Mouse (Mus musculus) heart, embryonic 11.5 days (tissue): ENCODE measurements around the gene Samd5. TPM values are rescaled to one million over a fixed set of nuclear protein-coding genes. Genes with fewer than 3 reads are reported as not detected.
A peak's percentile ranks its signal among the peaks of the same experiment; 100 is the strongest.

ENCODE experiments used
- ATAC-seq: fragments of 200-750 bp; cut with Nextera tagmentation; replicated peaks from 2 replicates; pipeline ENCODE4 v1.8.0; 2017; ENCODE audit warnings: moderate library complexity; ENCODE audit not compliant: insufficient number of reproducible peaks, low FRiP score, low TSS enrichment
- H3K27ac ChIP-seq: fragments of 300-500 bp; sonication (generic); 2 replicates; pipeline ENCODE4 v1.5.1; 2014; ENCODE audit warnings: mild to moderate bottlenecking, low read depth, low read length
- H3K27me3 ChIP-seq: fragments of 300-500 bp; sonication (generic); 2 replicates; pipeline ENCODE4 v1.6.1; 2014; ENCODE audit warnings: mild to moderate bottlenecking, low read length, mixed read lengths; ENCODE audit not compliant: control insufficient read depth, insufficient read depth
- H3K36me3 ChIP-seq: fragments of 300-500 bp; sonication (generic); 2 replicates; pipeline ENCODE4 v1.6.1; 2014; ENCODE audit warnings: mild to moderate bottlenecking, low read length, moderate library complexity, mixed read lengths; ENCODE audit not compliant: control insufficient read depth, insufficient read depth
- H3K4me1 ChIP-seq: fragments of 300-500 bp; sonication (generic); 2 replicates; pipeline ENCODE4 v1.6.1; 2014; ENCODE audit warnings: low read length; ENCODE audit not compliant: control insufficient read depth, insufficient read depth
- H3K4me2 ChIP-seq: fragments of 300-500 bp; sonication (generic); 2 replicates; pipeline ENCODE4 v1.6.1; 2014; ENCODE audit warnings: mild to moderate bottlenecking, moderate library complexity
- H3K4me3 ChIP-seq: fragments of 300-500 bp; sonication (generic); 2 replicates; pipeline ENCODE4 v1.5.1; 2014; ENCODE audit warnings: low read depth, low read length
- H3K9ac ChIP-seq: fragments of 300-500 bp; sonication (generic); 2 replicates; pipeline ENCODE4 v1.6.1; 2014; ENCODE audit warnings: mild to moderate bottlenecking, low read depth, low read length, moderate library complexity
- H3K9me3 ChIP-seq: fragments of 300-500 bp; sonication (generic); replicated peaks from 2 replicates; pipeline ENCODE4 v1.6.1; 2016; ENCODE audit warnings: low read length; ENCODE audit not compliant: control insufficient read depth
- WGBS: fragments of 180-500 bp; shearing (Covaris S2); extraction: QIAGEN DNeasy Blood & Tissue Kit; methylation state at CpG from one replicate; pipeline ENCODE4 v1.1.7; 2014; ENCODE audit not compliant: insufficient replicate concordance; 5-methylcytosine and 5-hydroxymethylcytosine counted together
- polyA plus RNA-seq: library from polyadenylated mRNA; unstranded; fragments of >200 nt; fragmentation: Nextera tagmentation; extraction: Ambion mirVana; gene quantifications from 2 replicates; pipeline ENCODE4 v1.2.1, GENCODE M21; 2014

Samd5 gene
- polyA plus RNA-seq: 3.8 and 4.2 TPM in 2 replicates

DNA sequence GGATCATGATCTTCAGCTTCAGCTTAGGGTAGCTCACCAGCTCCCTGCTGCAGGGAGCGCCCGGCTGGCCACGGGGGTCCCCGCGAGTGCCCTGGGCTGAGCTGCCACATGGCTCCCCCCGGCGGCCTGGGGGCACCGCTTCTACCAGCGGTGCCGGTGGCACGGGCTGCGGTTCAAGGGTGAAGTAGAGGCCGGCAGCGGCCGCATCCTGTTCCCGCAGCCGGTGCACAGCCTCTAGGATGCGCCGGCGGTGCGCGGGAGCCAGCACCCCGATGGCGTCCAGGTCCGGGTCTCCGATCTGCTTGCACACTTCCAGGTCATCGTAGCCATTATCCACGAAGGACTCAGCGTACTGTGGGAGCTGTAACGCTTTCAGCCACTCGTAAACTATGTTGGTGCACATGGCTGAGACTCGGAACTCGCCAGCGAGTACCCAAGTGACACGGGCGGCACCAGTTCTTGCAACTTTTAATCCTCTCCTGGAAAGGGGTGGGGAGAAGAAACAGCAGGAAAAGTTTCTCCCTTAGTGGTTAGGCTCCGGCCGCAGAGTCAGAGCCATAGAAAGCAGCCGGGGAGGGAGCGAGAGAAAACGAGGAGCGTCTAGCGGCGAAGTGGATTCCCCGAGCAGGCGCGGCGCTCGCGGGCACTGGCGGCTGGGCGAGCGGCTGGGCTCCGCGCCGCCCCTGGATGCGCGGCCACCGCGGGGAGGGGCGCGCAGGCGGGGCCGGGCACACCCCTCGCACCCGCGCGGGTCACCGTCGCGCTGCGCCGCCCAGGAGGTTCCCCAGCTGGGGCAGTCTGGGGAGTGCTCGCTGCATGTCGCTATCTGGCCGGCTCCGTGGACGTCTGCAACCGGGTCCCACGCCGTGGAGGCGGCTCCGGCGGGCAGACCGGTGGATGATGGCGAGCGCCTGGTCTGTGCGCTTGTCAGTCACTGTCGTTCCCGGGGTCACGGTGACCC, at the start of gene Samd5:
TSS of gene Samd5 (minus strand) at position 648 of the 961 bp plus-strand sequence.
- Histone ChIP-seq H3K27me3 (peaks cover 3% of the 10 kb centered on the region; the same call in 1 of the 2 replicates), H3K36me3 (no peaks in the 10 kb centered on the region), H3K4me3 (peak within 1 kb of the TSS; percentile 52), H3K9ac (peak within 1 kb of the TSS; percentile 68), H3K9me3 (no peaks in the 10 kb centered on the region), H3K4me2 (peak within 1 kb of the TSS; percentile 71), H3K4me1 (0 out of 2 replicates have a peak, but pooled peaks cover 3% of the 10 kb centered on the region), H3K27ac (no peak within 1 kb of the TSS)
- ATAC-seq: peak; percentile 77
- under 1% methylated on average over 89 of the region's 91 CpGs for WGBS

DNA sequence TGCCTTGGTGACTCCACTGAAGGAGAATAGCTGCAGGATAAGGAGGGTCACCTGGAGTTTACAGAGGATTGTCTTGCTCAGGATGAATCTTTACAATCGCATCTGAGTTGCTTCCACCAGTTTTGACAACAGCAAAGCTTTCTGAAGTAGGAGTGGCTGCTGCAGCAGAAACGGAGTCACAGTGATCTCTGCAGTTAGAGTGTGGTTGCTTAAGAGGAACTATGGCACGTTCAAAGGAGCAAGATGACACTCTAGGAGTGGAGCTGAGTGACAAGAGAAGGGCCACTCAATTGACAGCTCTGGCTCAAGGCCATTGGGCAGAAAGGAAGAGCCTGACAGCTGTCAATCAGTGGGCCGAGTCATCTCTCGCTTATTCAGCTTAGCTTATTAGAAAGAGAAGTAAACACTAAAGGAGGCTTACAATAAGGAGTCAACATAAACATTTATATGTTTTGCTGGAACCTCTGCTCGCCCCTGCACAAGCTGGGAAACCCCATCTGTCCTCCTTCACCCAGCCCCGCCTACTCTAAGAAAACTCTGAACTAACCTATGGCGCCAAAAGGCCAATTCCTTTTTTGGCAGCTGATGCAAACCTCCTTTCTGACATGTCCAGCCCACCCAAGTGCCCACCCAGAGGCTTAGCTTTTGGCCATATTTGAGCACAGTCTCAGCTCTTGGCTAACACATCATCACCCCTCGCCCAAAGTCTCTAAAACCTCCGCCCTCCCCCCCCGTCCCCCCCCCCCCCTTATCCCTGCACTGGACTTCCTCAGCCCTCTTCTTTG, 47.7 kb upstream of the Samd5 start:
- Histone ChIP-seq H3K4me1 (no peaks in the 10 kb centered on the region), H3K4me3 (no peak overlapping the region), H3K27me3 (no peaks in the 10 kb centered on the region), H3K36me3 (no peaks in the 10 kb centered on the region), H3K9me3 (no peaks in the 10 kb centered on the region), H3K9ac (no peak overlapping the region), H3K4me2 (no peak overlapping the region), H3K27ac (no peak overlapping the region)
- 76% methylated on average over 11 of the region's 11 CpGs for WGBS
- no peak for ATAC-seq

DNA sequence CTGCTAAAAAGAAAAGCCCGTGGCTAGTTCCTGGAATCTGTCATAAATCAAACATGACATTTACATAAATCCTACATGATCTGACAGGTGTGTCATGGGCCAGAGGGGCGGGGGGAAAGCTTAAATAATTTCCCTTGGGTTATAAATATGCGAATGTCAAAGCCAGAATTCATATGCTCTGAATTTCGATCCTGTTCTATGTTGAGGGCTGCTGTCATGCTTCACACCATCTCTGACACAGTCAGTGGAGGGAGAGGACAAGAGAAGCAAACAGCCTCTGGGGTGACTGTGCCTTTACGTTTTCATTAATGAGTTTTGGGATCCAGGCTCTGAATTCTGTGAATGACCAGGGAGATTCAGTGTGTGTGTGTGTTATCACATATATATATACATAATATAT, 45.0 kb upstream of the Samd5 start:
- no peak overlapping the region for H3K4me3 ChIP-seq
- no peaks in the 10 kb centered on the region for H3K4me1 ChIP-seq
- no peak for ATAC-seq
- 70% methylated on average over 5 of the region's 5 CpGs for WGBS
- no peak overlapping the region for H3K4me2 ChIP-seq
- H3K9me3 ChIP-seq: no peaks in the 10 kb centered on the region
- no peak overlapping the region for H3K27ac ChIP-seq
- H3K9ac ChIP-seq: no peak overlapping the region
- H3K36me3 ChIP-seq: no peaks in the 10 kb centered on the region
- H3K27me3 ChIP-seq: no peaks in the 10 kb centered on the region

DNA sequence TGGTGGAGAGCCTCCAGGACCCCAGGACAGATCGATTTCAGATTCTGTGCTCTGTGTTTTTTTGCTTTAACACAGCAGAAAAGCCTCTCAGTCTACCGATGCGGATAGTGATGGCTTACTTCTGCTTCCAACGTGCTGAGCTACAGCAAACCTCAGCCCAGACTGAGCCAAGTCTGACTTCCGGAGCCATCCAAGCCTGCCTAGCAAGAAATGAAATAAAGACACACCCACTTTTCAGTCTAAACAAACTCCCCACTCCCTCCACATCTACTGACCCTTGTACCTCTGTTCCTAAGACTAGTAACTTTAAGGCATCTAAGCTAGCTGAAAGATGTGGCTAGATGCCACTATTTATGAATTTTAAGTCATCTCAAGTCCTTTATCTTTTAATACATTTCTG, 43.1 kb upstream of the Samd5 start:
- Histone ChIP-seq H3K4me3 (no peak overlapping the region), H3K9me3 (no peaks in the 10 kb centered on the region), H3K27ac (no peak overlapping the region), H3K36me3 (no peaks in the 10 kb centered on the region), H3K4me2 (no peak overlapping the region), H3K9ac (no peak overlapping the region), H3K27me3 (no peaks in the 10 kb centered on the region), H3K4me1 (no peaks in the 10 kb centered on the region)
- ATAC-seq: no peak
- WGBS: 79% methylated on average over 5 of the region's 5 CpGs

DNA sequence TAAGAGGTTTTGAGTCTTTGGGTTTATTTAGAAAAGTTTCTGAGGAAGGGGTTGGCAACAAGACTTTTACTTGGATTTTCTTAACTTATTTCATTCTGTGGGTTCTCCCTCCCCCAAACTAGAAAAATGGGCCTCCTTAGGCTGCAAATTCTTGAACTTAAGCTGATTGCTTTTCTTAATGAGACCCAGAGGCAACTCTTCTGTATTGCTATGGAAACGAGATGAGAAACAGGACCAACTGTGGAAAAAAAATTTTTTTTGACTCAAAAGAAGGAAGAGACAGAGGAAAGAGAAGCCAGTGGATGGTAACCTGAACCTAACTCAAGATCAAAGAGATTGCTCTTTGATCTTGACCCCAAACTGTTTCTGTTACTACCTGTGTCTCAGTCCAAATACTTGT, 29.9 kb upstream of the Samd5 start:
- 56% methylated on average over 1 of the region's 1 CpGs for WGBS
- Histone ChIP-seq H3K4me1 (no peaks in the 10 kb centered on the region), H3K27ac (no peak overlapping the region), H3K4me2 (no peak overlapping the region), H3K9ac (no peak overlapping the region), H3K9me3 (no peaks in the 10 kb centered on the region), H3K36me3 (no peaks in the 10 kb centered on the region), H3K27me3 (no peaks in the 10 kb centered on the region), H3K4me3 (no peak overlapping the region)
- ATAC-seq: no peak

DNA sequence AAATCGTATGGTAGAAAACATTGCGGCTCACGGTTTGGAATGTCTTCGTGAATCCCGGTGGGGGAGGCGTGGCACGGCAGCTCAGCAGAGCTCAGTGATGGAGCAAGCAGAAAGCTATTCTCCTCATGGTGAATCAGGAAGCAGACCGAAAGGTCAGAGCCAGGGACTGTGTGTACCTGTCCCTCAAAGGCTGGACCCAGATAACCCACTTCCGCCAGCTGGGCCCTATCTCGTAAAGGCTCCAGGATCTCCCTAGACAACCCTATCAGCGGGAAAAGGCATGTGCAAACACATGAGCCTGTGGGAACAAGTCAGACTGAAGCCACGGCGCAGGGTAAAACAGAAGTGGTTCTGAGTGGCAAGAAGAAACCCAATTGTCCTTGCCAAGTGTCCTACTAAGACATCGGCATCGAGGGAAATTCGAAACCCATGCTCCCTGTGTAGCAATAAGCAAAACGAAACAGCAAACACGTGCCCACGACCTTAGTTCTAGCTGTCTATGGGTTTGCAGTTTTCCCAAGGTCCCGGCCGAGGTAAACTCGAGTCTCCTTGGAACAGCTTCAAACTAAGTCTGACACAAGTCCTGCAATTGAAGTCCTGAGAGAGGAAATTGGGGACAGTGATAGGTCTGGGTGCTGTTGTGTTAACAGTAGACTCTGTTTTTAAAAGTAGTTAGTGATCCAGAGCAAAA, 24.2 kb upstream of the Samd5 start:
- no peak for ATAC-seq
- Histone ChIP-seq H3K4me1 (no peaks in the 10 kb centered on the region), H3K9ac (no peak overlapping the region), H3K36me3 (no peaks in the 10 kb centered on the region), H3K4me3 (no peak overlapping the region), H3K27me3 (no peaks in the 10 kb centered on the region), H3K27ac (no peak overlapping the region), H3K9me3 (no peaks in the 10 kb centered on the region), H3K4me2 (0 out of 2 replicates have a peak overlapping the region, but pooled peaks have one; percentile 8)
- 59% methylated on average over 22 of the region's 22 CpGs for WGBS

DNA sequence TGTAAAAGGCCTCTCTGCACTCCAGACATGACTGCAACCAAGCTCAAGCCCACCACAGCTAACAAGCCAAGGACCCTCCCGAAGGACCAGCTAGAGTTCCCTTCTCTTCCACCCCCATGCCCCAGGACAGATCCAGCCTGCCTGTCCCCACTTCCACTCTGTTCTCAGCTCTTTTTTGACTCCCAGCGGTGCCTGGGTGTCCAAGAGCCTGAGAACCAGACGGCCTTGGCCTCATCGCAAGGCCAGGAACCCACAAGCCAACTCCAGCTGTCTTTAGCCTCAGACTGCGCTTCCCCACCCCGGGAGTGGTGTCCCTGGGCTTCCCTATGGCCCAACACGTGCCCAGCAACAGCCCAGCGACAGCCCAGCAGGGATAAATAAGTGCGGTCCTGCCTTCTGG, 23.1 kb upstream of the Samd5 start:
- Histone ChIP-seq H3K27me3 (no peaks in the 10 kb centered on the region), H3K27ac (no peak overlapping the region), H3K9ac (no peak overlapping the region), H3K4me1 (no peaks in the 10 kb centered on the region), H3K36me3 (no peaks in the 10 kb centered on the region), H3K9me3 (no peaks in the 10 kb centered on the region), H3K4me3 (no peak overlapping the region), H3K4me2 (no peak overlapping the region)
- WGBS: 83% methylated on average over 9 of the region's 9 CpGs
- ATAC-seq: no peak

DNA sequence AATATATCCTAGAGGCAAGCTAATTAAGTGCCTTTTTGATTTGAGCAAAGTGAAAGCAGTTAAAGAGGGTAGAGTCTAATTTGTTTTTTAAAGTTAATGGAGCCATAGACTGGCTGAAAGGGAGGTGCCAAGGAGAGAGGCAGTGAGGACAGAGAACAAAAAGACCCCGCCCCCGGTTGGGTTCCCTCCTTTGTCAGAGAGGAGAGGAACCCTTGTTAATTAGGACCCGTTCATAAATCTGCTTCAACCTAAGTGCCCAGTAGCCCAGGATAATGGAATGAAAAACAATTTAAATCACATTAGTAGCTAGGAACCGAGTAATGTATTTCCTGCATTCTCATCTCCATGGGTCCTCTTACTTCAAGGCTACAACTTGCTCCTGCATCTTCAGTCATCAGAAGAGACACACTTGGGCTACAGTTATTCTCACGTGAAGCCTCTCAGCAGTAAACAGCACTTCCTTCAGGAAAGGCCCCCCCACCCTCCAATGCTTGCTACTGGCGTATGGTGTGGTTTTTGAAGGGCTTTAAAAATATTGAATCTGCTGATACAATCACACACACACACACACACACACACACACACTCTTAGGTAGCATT, 21.6 kb upstream of the Samd5 start:
- no peaks in the 10 kb centered on the region for H3K4me1 ChIP-seq
- H3K4me2 ChIP-seq: no peak overlapping the region
- no peak for ATAC-seq
- no peaks in the 10 kb centered on the region for H3K27me3 ChIP-seq
- no peak overlapping the region for H3K27ac ChIP-seq
- 66% methylated on average over 6 of the region's 6 CpGs for WGBS
- no peaks in the 10 kb centered on the region for H3K9me3 ChIP-seq
- no peak overlapping the region for H3K9ac ChIP-seq
- H3K4me3 ChIP-seq: no peak overlapping the region
- H3K36me3 ChIP-seq: no peaks in the 10 kb centered on the region
